Mouse (Mus musculus) myocyte (in vitro differentiated cells): ENCODE results near the gene Ndufa10. TPM values are rescaled to one million over a fixed set of nuclear protein-coding genes. Genes with fewer than 3 reads are reported as not detected.

ENCODE experiments used
- H3K27me3 ChIP-seq: one replicate; pipeline ENCODE4 v1.6.1; 2011; ENCODE audit not compliant: control insufficient read depth, insufficient read depth, insufficient read length
- H3K36me3 ChIP-seq: one replicate; pipeline ENCODE4 v1.6.1; 2011; ENCODE audit not compliant: control insufficient read depth, insufficient read depth
- H3K4me2 ChIP-seq: one replicate; pipeline ENCODE4 v1.6.1; 2011; ENCODE audit warnings: low read depth, control low read depth
- H3K4me3 ChIP-seq: one replicate; pipeline ENCODE4 v1.5.1; 2011; ENCODE audit warnings: mild to moderate bottlenecking, control low read depth, moderate library complexity
- H3K79me2 ChIP-seq: one replicate; pipeline ENCODE4 v1.6.1; 2011; ENCODE audit not compliant: control insufficient read depth, insufficient read depth
- H3ac ChIP-seq: one replicate; pipeline ENCODE4 v1.6.1; 2011; ENCODE audit not compliant: control insufficient read depth, insufficient read length
- CEBPB ChIP-seq: IDR thresholded peaks from 2 replicates; pipeline ENCODE4 v1.6.1; 2011; ENCODE audit warnings: mild to moderate bottlenecking, moderate library complexity; ENCODE audit not compliant: poor library complexity, insufficient read depth, severe bottlenecking
- E2F4 ChIP-seq: IDR thresholded peaks from one replicate; pipeline ENCODE4 v1.6.1; 2011; ENCODE audit warnings: mild to moderate bottlenecking, control low read depth, moderate library complexity; ENCODE audit not compliant: insufficient read depth
- MAX ChIP-seq: IDR thresholded peaks from one replicate; pipeline ENCODE4 v1.6.1; 2011; ENCODE audit warnings: low read depth, mild to moderate bottlenecking, control low read depth
- MYOD1 ChIP-seq, 3 experiments: IDR thresholded peaks; one replicate each; pipeline ENCODE4 v1.6.1; 2011; ENCODE audit warnings: control low read depth in 2 of 3, low read depth in 2 of 3, mild to moderate bottlenecking in 2 of 3, moderate library complexity in 1 of 3; ENCODE audit not compliant: insufficient read length in 2 of 3, control insufficient read depth in 1 of 3
- MYOG ChIP-seq, 3 experiments: IDR thresholded peaks; one replicate each; pipeline ENCODE4 v1.6.1; 2011; ENCODE audit warnings: control low read depth in 2 of 3, low read depth in 2 of 3, mild to moderate bottlenecking in 2 of 3; ENCODE audit not compliant: insufficient read length in 2 of 3, control insufficient read depth in 1 of 3, insufficient read depth in 1 of 3
- POLR2A ChIP-seq: IDR thresholded peaks from one replicate; pipeline ENCODE4 v1.6.1; 2011; ENCODE audit warnings: low read depth, mild to moderate bottlenecking, control low read depth, moderate library complexity; ENCODE audit not compliant: insufficient read length
- POLR2AphosphoS2 ChIP-seq: IDR thresholded peaks from one replicate; pipeline ENCODE4 v1.6.1; 2011; ENCODE audit warnings: low read depth, control low read depth; ENCODE audit not compliant: insufficient read length
- REST ChIP-seq: IDR thresholded peaks from one replicate; pipeline ENCODE4 v1.6.1; 2011; ENCODE audit warnings: mild to moderate bottlenecking, control low read depth, moderate library complexity; ENCODE audit not compliant: insufficient read depth, insufficient read length
- SRF ChIP-seq: IDR thresholded peaks from one replicate; pipeline ENCODE4 v1.6.1; 2011; ENCODE audit warnings: low read depth; ENCODE audit not compliant: control insufficient read depth, insufficient read length
- TCF12 ChIP-seq: IDR thresholded peaks from one replicate; pipeline ENCODE4 v1.6.1; 2011; ENCODE audit warnings: mild to moderate bottlenecking, control low read depth; ENCODE audit not compliant: poor library complexity, insufficient read depth, severe bottlenecking
- TCF3 ChIP-seq: IDR thresholded peaks from one replicate; pipeline ENCODE4 v1.6.1; 2011; ENCODE audit warnings: low read depth, control low read depth; ENCODE audit not compliant: insufficient read length
- USF1 ChIP-seq: IDR thresholded peaks from one replicate; pipeline ENCODE4 v1.6.1; 2011; ENCODE audit warnings: low read depth, mild to moderate bottlenecking, control low read depth, moderate library complexity
- polyA plus RNA-seq: library from polyadenylated mRNA; unstranded; fragments of >200 nt; fragmentation: generic; extraction: Trizol; gene quantifications from one replicate; pipeline ENCODE4 v1.2.1, GENCODE M21; 2012; ENCODE audit warnings: missing spikeins

Ndufa10 gene
- polyA plus RNA-seq, 1 experiment = 162 TPM

DNA sequence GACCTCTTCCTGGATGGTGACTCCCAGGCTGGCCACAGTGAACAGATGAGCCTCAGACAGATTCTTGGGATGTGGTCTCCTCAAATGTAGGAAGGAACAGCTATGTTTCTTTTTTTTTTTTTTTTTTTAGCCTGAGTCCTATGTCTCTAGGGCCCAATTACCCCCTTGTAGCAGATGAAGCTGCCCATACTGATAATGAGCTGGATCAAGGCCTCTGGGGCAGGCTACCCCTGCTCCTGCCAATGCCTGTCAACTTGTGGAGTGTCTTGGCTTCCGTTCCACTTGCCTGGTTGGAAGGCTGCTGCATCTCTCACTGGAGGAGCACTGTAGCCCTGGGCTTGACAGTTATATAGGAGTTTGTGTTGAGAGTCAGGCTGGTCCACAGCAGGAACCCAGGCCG lies 22.3 kb upstream of the Ndufa10 start, which contains the start of gene Olfr1415:
TSS of gene Olfr1415 (minus strand) at position 101 of the 400 bp plus-strand sequence.
- no peaks in the 10 kb centered on the region for H3K79me2 ChIP-seq
- TF ChIP-seq MYOG (IDR thresholded peaks at IDR 0.05; ENCODE audit: control insufficient read depth in 1 of 3, insufficient read depth in 1 of 3, insufficient read length in 2 of 3, low read depth in 2 of 3) (no peak), MYOD1 (IDR thresholded peaks at IDR 0.05; ENCODE audit: control insufficient read depth in 1 of 3, insufficient read length in 2 of 3, low read depth in 2 of 3) (no peak), SRF (no peak), TCF12 (no peak), TCF3 (no peak), POLR2A (no peak)
- no peaks in the 10 kb centered on the region for H3K36me3 ChIP-seq
- H3ac ChIP-seq = no peak within 1 kb of the TSS
- no peaks in the 10 kb centered on the region for H3K27me3 ChIP-seq
- no peak within 1 kb of the TSS for H3K4me2 ChIP-seq
- no peak within 1 kb of the TSS for H3K4me3 ChIP-seq

DNA sequence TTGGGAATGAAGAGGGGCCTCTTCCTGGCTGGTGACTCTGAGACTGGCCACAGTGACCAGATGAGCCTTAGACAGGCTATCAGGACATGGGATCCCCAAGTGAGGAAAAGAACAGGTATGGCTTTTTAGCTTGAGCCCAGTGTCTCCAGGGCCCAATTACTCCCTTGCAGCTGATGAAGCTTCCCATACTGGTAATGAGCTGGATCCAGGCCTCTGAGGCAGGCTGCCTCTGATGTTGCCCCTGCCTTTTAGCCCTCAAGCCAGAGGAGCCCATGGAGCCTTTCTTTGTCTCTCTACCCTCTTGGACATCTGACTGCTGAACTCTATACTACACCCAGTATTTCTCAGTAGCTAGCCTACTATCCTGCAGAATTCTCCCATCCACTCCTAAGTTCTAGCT lies 11.4 kb upstream of the Ndufa10 start, which contains the start of gene Olfr1416:
TSS of gene Olfr1416 (minus strand) at position 101 of the 400 bp plus-strand sequence.
- Histone ChIP-seq H3K79me2 (no peaks in the 10 kb centered on the region), H3K4me2 (no peak within 1 kb of the TSS)
- TF ChIP-seq MYOD1 (IDR thresholded peaks at IDR 0.05; ENCODE audit: control insufficient read depth in 1 of 3, insufficient read length in 2 of 3, low read depth in 2 of 3) (no peak), MYOG (IDR thresholded peaks at IDR 0.05; ENCODE audit: control insufficient read depth in 1 of 3, insufficient read depth in 1 of 3, insufficient read length in 2 of 3, low read depth in 2 of 3) (no peak), E2F4 (no peak), USF1 (no peak), SRF (no peak), TCF12 (no peak), POLR2AphosphoS2 (no peak), TCF3 (no peak), CEBPB (no peak), MAX (no peak), REST (no peak), POLR2A (no peak)

DNA sequence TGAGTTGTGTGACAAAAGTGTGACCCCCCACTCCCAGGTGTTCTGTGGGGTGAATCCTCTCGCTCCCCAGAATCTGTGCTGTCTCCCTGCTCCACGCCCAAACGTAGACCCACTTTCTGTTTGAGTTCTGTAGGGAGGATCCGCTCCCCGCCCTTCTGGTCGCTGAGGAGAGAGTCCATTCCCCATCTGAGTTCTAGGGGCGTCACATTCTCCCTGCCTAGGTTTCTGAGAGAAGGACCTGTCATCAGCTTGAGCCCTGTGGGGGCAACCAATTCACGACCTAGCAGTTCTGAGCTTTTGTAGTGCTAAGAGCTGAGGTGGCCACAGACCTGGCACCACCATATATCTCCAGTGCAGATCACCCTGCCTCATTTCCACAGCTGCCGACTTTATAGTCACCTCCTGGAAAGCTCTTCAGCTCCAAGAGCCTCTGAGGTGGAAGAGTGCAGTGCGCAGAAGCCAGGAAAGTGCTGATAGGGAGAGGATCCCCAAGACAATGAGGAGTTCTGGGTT lies 462 bp upstream of the Ndufa10 start:
- peaks cover 24% of the 10 kb centered on the region for H3K79me2 ChIP-seq
- peak overlapping the region; percentile 85 for H3K4me3 ChIP-seq
- peaks cover 13% of the 10 kb centered on the region for H3K27me3 ChIP-seq
- no peak for TF ChIP-seq USF1
- H3ac ChIP-seq = peak overlapping the region; percentile 72
- H3K4me2 ChIP-seq = peak overlapping the region; percentile 100
- H3K36me3 ChIP-seq = peaks cover 10% of the 10 kb centered on the region

More for the DNA sequence above, 11.4 kb upstream of the Ndufa10 start, which contains the start of gene Olfr1416:
- H3ac ChIP-seq = no peak within 1 kb of the TSS
- peaks cover 16% of the 10 kb centered on the region for H3K27me3 ChIP-seq
- H3K4me3 ChIP-seq = no peak within 1 kb of the TSS
- H3K36me3 ChIP-seq = no peaks in the 10 kb centered on the region

DNA sequence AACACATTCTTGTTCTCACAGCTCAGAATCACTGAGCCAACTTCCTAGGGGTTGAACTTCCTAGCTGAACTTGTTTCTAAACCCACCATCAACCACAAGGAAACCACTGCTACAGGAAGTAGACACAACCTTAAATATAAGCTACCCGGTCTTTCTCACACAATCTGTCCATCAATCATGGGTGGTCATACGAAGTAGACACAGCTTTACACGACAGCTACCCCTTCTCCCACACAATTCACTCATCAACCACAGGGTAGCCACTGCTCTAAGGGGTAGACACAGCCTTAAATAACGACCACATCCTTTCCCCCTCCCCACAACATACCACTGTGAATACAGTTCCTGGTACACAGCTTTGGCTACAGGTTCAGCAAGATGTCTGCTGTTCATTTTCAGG lies 4.8 kb downstream of the Ndufa10 start:
- no peak overlapping the region for H3K4me2 ChIP-seq
- H3ac ChIP-seq = no peak overlapping the region
- H3K4me3 ChIP-seq = no peak overlapping the region
- no peaks in the 10 kb centered on the region for H3K27me3 ChIP-seq
- TF ChIP-seq MYOG (IDR thresholded peaks at IDR 0.05; ENCODE audit: control insufficient read depth in 1 of 3, insufficient read depth in 1 of 3, insufficient read length in 2 of 3, low read depth in 2 of 3) = no peak
- no peak for TF ChIP-seq POLR2A
- no peak for TF ChIP-seq MAX
- TF ChIP-seq REST = no peak
- no peak for TF ChIP-seq MYOD1 (IDR thresholded peaks at IDR 0.05; ENCODE audit: control insufficient read depth in 1 of 3, insufficient read length in 2 of 3, low read depth in 2 of 3)
- TF ChIP-seq TCF12 = no peak
- no peak for TF ChIP-seq E2F4
- no peak for TF ChIP-seq USF1
- TF ChIP-seq CEBPB = no peak
- TF ChIP-seq SRF = no peak
- no peak for TF ChIP-seq TCF3
- no peak for TF ChIP-seq POLR2AphosphoS2
- peaks cover 32% of the 10 kb centered on the region for H3K36me3 ChIP-seq
- peaks cover 24% of the 10 kb centered on the region for H3K79me2 ChIP-seq

DNA sequence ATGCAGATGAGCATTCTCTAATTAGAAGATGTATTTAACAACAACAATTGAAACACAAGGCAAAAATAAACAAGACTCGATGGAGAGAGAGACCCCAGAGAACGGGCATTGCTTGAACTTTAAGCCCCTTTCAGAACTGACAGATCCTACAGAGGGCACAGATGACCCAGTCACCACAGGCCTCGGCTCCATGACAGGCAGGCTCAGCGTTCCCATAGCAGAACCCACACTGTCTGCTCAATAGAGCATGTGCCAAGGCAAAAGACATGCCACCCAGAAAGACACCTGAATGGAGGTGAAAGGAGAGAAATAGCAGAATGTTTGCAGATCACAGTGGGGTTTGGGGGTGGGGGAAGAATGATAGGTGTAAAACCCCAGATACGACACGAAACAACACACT lies 15.2 kb downstream of the Ndufa10 start:
- no peaks in the 10 kb centered on the region for H3K27me3 ChIP-seq
- no peak overlapping the region for H3K4me3 ChIP-seq
- H3ac ChIP-seq = no peak overlapping the region
- peaks cover 70% of the 10 kb centered on the region for H3K36me3 ChIP-seq
- TF ChIP-seq TCF12 (no peak), TCF3 (no peak)
- H3K4me2 ChIP-seq = no peak overlapping the region
- H3K79me2 ChIP-seq = no peaks in the 10 kb centered on the region
